Comparison of ENCODE assay signal across 16 mouse cellular contexts in genomic region chr10:59778137-59778710, GRCm38 (mm10).
DNase-seq lines count a peak whose midpoint lies in the region; ATAC-seq and TF ChIP-seq lines count a peak whose summit lies in the region.
"Had no signal": no experiment of that assay in that cellular context is flagged by ENCODE, and none has a peak within 500 bp of the region (broad histone marks: within the 10 kb centered on the region; RNA-seq: fewer than 3 reads in every experiment).

No protein-coding gene starts in this region.

- H3K9ac ChIP-seq in forebrain, embryonic 12.5 days: no peak overlapping the region
- no peak overlapping the region for H3K9ac ChIP-seq in forebrain, embryonic 16.5 days (replicated peaks; ENCODE audit: low read depth, low read length)
- H3K9ac ChIP-seq: heart, embryonic 15.5 days; limb, embryonic 15.5 days had no signal

- no peaks in the 10 kb centered on the region for H3K9me3 ChIP-seq in forebrain, embryonic 12.5 days
- H3K9me3 ChIP-seq in forebrain, embryonic 16.5 days (ENCODE audit: control insufficient read depth, low read length): no peaks in the 10 kb centered on the region
- H3K9me3 ChIP-seq: heart, embryonic 15.5 days; limb, embryonic 15.5 days had no signal

- H3K27me3 ChIP-seq in forebrain, embryonic 12.5 days: no peaks in the 10 kb centered on the region
- H3K27me3 ChIP-seq in forebrain, embryonic 16.5 days (replicated peaks; ENCODE audit: control insufficient read depth, insufficient read depth, low read length): no peaks in the 10 kb centered on the region
- H3K27me3 ChIP-seq: heart, embryonic 15.5 days; limb, embryonic 15.5 days; Patski had no signal

- WGBS in forebrain, embryonic 12.5 days: 79% methylated on average over 4 of the region's 4 CpGs
- 61% methylated on average over 4 of the region's 4 CpGs for WGBS in forebrain, embryonic 16.5 days
- 74% methylated on average over 4 of the region's 4 CpGs for WGBS in lung, adult 2 months

- no peak for TF ChIP-seq POLR2A in lung, adult 2 months (IDR thresholded peaks at IDR 0.05; ENCODE audit: borderline replicate concordance, extremely low read depth, low read depth, low read length)

- no peak for TF ChIP-seq CTCF in lung, adult 2 months (IDR thresholded peaks at IDR 0.05; ENCODE audit: insufficient read depth, low read length)

- no peak for ATAC-seq in forebrain, embryonic 12.5 days (ENCODE audit: low FRiP score)
- no peak for ATAC-seq in forebrain, embryonic 16.5 days
- no peak for ATAC-seq in granulocyte monocyte progenitor cell, adult 5-6 weeks (replicated peaks; ENCODE audit: poor library complexity, severe bottlenecking)

- peak; percentile 34 to 50 for DNase-seq in lung, adult 18-20 months
- no peak for DNase-seq in lung, adult 2 months
- peak; percentile 14 for DNase-seq in adrenal gland, adult 8-10 months
- peak; percentile 3 for DNase-seq in lung, postnatal 14 days
- no peak for DNase-seq in embryo, embryonic 10 days (ENCODE audit: low spot score)
- DNase-seq: heart, adult 11 months; kidney, adult 9 months; thymus, postnatal 36 days had no signal

- peaks cover 24% of the 10 kb centered on the region; the same call in 1 of the 2 replicates for H3K4me1 ChIP-seq in forebrain, embryonic 12.5 days
- H3K4me1 ChIP-seq in forebrain, embryonic 16.5 days (replicated peaks; ENCODE audit: control insufficient read depth, insufficient read depth, low read length): 0 out of 2 replicates have a peak, but pooled peaks cover 9% of the 10 kb centered on the region
- H3K4me1 ChIP-seq in lung, adult 2 months (ENCODE audit: control insufficient read depth, insufficient read depth, low read length): no peaks in the 10 kb centered on the region

- H3K4me3 ChIP-seq in forebrain, embryonic 12.5 days (replicated peaks): no peak overlapping the region
- no peak overlapping the region for H3K4me3 ChIP-seq in forebrain, embryonic 16.5 days (replicated peaks; ENCODE audit: low read length)
- H3K4me3 ChIP-seq in lung, adult 2 months (replicated peaks; ENCODE audit: extremely low read depth, low read depth, low read length): no peak overlapping the region
- H3K4me3 ChIP-seq: heart, embryonic 15.5 days; limb, embryonic 15.5 days; myocyte had no signal

- H3K27ac ChIP-seq in forebrain, embryonic 12.5 days: peak overlapping the region; percentile 15; the same call in 1 of the 2 replicates
- H3K27ac ChIP-seq in forebrain, embryonic 16.5 days (ENCODE audit: low read length): no peak overlapping the region; the same call in 1 of the 2 replicates
- H3K27ac ChIP-seq: heart, embryonic 15.5 days; limb, embryonic 15.5 days; macrophage had no signal

- no peak overlapping the region for H3K4me2 ChIP-seq in forebrain, embryonic 12.5 days
- no peak overlapping the region for H3K4me2 ChIP-seq in forebrain, embryonic 16.5 days (ENCODE audit: low read length)
- H3K4me2 ChIP-seq: heart, embryonic 15.5 days; limb, embryonic 15.5 days had no signal

- H3K36me3 ChIP-seq in forebrain, embryonic 12.5 days (replicated peaks): 0 out of 2 replicates have a peak, but pooled peaks cover 4% of the 10 kb centered on the region
- H3K36me3 ChIP-seq in forebrain, embryonic 16.5 days (ENCODE audit: control insufficient read depth, insufficient read depth): no peaks in the 10 kb centered on the region
- H3K36me3 ChIP-seq: heart, embryonic 15.5 days had no signal

Comparison
In these comparisons a context has a peak if more than half of its experiments do, and no peak if none do; other contexts are left out.
1. DNase-seq: peak in lung, adult 18-20 months (2 of 2), adrenal gland, adult 8-10 months (single experiment) and lung, postnatal 14 days (single experiment); none in lung, adult 2 months (single experiment) and embryo, embryonic 10 days (single experiment).